Mouse (Mus musculus) forebrain, embryonic 12.5 days (tissue): ENCODE results near the gene Emc10. TPM values are rescaled to one million over a fixed set of nuclear protein-coding genes. Genes with fewer than 3 reads are reported as not detected.

Experiments
- ATAC-seq: fragments of 200-750 bp; cut with Nextera tagmentation; 2 replicates; pipeline ENCODE4 v1.8.0; 2017; ENCODE audit warnings: moderate TSS enrichment; ENCODE audit not compliant: low FRiP score
- H3K27ac ChIP-seq: fragments of 300-500 bp; sonication (generic); 2 replicates; pipeline ENCODE4 v1.5.1; 2016; ENCODE audit warnings: mild to moderate bottlenecking
- H3K27me3 ChIP-seq: fragments of 300-500 bp; sonication (generic); 2 replicates; pipeline ENCODE4 v1.6.1; 2016; ENCODE audit warnings: mild to moderate bottlenecking
- H3K36me3 ChIP-seq: fragments of 300-500 bp; sonication (generic); replicated peaks from 2 replicates; pipeline ENCODE4 v1.6.1; 2016; ENCODE audit warnings: mild to moderate bottlenecking
- H3K4me1 ChIP-seq: fragments of 300-500 bp; sonication (generic); 2 replicates; pipeline ENCODE4 v1.6.1; 2016
- H3K4me2 ChIP-seq: fragments of 300-500 bp; sonication (generic); 2 replicates; pipeline ENCODE4 v1.6.1; 2016; ENCODE audit warnings: mild to moderate bottlenecking, moderate library complexity
- H3K4me3 ChIP-seq: fragments of 300-500 bp; sonication (generic); replicated peaks from 2 replicates; pipeline ENCODE4 v1.5.1; 2016; ENCODE audit warnings: mild to moderate bottlenecking
- H3K9ac ChIP-seq: fragments of 300-500 bp; sonication (generic); 2 replicates; pipeline ENCODE4 v1.6.1; 2016; ENCODE audit warnings: mild to moderate bottlenecking
- H3K9me3 ChIP-seq: fragments of 300-500 bp; sonication (generic); 2 replicates; pipeline ENCODE4 v1.6.1; 2016
- WGBS: fragments of 180-500 bp; shearing (Covaris S2); methylation state at CpG from one replicate; pipeline ENCODE4 v1.1.7; 2016; 5-methylcytosine and 5-hydroxymethylcytosine counted together
- polyA plus RNA-seq: library from polyadenylated mRNA; unstranded; fragments of >200 nt; fragmentation: Nextera tagmentation; extraction: Ambion mirVana; gene quantifications from 2 replicates; pipeline ENCODE4 v1.2.1, GENCODE M21; 2016

The Emc10 gene
- polyA plus RNA-seq = 121 and 125 TPM in 2 replicates

GRCm38 (mm10) chr7:44495992-44496770 lies at the start of gene Emc10, which contains the start of gene Fam71e1:
Emc10 (minus strand) TSS chr7:44496529.
Fam71e1 (plus strand) TSS chr7:44496581.
- Histone ChIP-seq H3K27me3 (peaks cover 20% of the 10 kb centered on the region), H3K4me2 (peak within 1 kb of the TSS; percentile 87), H3K4me3 (peak within 1 kb of the TSS; percentile 74), H3K27ac (peak within 1 kb of the TSS; percentile 96), H3K4me1 (peaks cover 26% of the 10 kb centered on the region), H3K9ac (peak within 1 kb of the TSS; percentile 84), H3K36me3 (peaks cover 33% of the 10 kb centered on the region), H3K9me3 (no peaks in the 10 kb centered on the region)
- WGBS = 1% methylated on average over 58 of the region's 58 CpGs
- peak; percentile 96 for ATAC-seq

DNA sequence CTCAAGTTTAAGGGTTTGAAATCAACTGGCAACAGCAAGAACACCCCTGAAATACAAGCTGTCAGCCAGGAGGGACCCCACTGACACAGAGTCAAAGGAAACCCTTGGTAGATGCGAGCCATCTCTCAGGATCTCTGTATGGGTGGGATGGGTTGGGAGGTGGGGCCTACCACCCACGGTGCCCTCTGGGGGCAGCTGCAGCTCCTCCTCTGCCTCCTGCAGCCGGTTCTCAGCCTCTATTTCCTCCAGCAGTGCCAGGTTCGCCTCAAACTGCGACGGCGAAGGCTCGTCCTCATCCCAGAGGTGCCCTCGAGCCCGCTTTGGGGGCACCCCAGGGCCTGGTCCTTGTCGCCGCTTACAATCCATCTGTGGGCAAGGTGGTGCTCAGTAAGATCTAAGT lies 46.7 kb upstream of the Emc10 start:
- Histone ChIP-seq H3K4me3 (no peak overlapping the region), H3K9ac (no peak overlapping the region), H3K4me1 (peaks cover 12% of the 10 kb centered on the region), H3K27ac (no peak overlapping the region), H3K4me2 (no peak overlapping the region), H3K9me3 (no peaks in the 10 kb centered on the region), H3K27me3 (no peaks in the 10 kb centered on the region), H3K36me3 (peaks cover 53% of the 10 kb centered on the region)
- ATAC-seq = no peak
- 87% methylated on average over 12 of the region's 12 CpGs for WGBS

- no peak for ATAC-seq
Measured at GRCm38 (mm10) chr7:44542555-44542954, 46.2 kb upstream of the Emc10 start.

GRCm38 (mm10) chr7:44538756-44539624 lies 42.7 kb upstream of the Emc10 start:
- Histone ChIP-seq H3K27me3 (no peaks in the 10 kb centered on the region), H3K9ac (no peak overlapping the region), H3K27ac (no peak overlapping the region), H3K36me3 (peaks cover 88% of the 10 kb centered on the region), H3K4me2 (no peak overlapping the region), H3K4me3 (no peak overlapping the region), H3K9me3 (no peaks in the 10 kb centered on the region), H3K4me1 (no peaks in the 10 kb centered on the region)
- WGBS = 93% methylated on average over 41 of the region's 41 CpGs
- ATAC-seq = no peak

More at GRCm38 (mm10) chr7:44542555-44542954, 46.2 kb upstream of the Emc10 start:
- H3K4me3 ChIP-seq = no peak overlapping the region
- H3K9ac ChIP-seq = no peak overlapping the region
- no peak overlapping the region for H3K4me2 ChIP-seq
- 97% methylated on average over 11 of the region's 11 CpGs for WGBS
- H3K4me1 ChIP-seq = peaks cover 7% of the 10 kb centered on the region
- H3K36me3 ChIP-seq = peaks cover 59% of the 10 kb centered on the region
- H3K9me3 ChIP-seq = no peaks in the 10 kb centered on the region
- no peak overlapping the region for H3K27ac ChIP-seq
- no peaks in the 10 kb centered on the region for H3K27me3 ChIP-seq

DNA sequence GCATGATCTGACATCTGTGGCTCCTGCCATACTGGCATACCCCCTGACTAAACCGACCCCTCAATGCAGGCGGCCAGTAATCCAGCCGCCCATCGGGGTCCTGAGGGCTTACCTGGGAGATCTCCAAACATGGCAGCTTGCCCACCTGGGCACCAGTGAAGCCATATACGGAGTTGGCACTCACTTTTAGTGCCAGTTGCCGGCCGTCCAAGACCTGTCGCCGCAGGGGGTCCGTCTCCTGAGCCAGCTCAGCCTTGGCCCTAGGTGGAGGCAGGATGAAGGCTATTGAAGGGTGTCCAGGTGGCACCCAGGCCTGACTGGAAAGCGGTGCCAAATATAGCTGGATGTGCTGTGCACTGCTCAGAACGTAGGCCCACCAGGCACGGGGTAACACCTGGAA lies 41.2 kb upstream of the Emc10 start:
- H3K4me1 ChIP-seq = no peaks in the 10 kb centered on the region
- no peak overlapping the region for H3K4me2 ChIP-seq
- no peak overlapping the region for H3K27ac ChIP-seq
- H3K9ac ChIP-seq = no peak overlapping the region
- 92% methylated on average over 13 of the region's 13 CpGs for WGBS
- no peaks in the 10 kb centered on the region for H3K27me3 ChIP-seq
- no peak for ATAC-seq
- H3K36me3 ChIP-seq = peaks cover 99% of the 10 kb centered on the region
- H3K9me3 ChIP-seq = no peaks in the 10 kb centered on the region
- no peak overlapping the region for H3K4me3 ChIP-seq

GRCm38 (mm10) chr7:44537009-44537408 lies 40.7 kb upstream of the Emc10 start:
- WGBS = 93% methylated on average over 7 of the region's 7 CpGs

GRCm38 (mm10) chr7:44536590-44536968 lies 40.2 kb upstream of the Emc10 start:
- no peak for ATAC-seq
- no peak overlapping the region for H3K9ac ChIP-seq
- no peak overlapping the region for H3K4me2 ChIP-seq
- no peak overlapping the region for H3K4me3 ChIP-seq
- no peaks in the 10 kb centered on the region for H3K9me3 ChIP-seq
- no peaks in the 10 kb centered on the region for H3K4me1 ChIP-seq
- H3K27ac ChIP-seq = no peak overlapping the region
- 92% methylated on average over 6 of the region's 6 CpGs for WGBS
- H3K27me3 ChIP-seq = no peaks in the 10 kb centered on the region
- H3K36me3 ChIP-seq = peaks cover 94% of the 10 kb centered on the region

More at GRCm38 (mm10) chr7:44537009-44537408, 40.7 kb upstream of the Emc10 start:
- no peak for ATAC-seq
- Histone ChIP-seq H3K4me2 (no peak overlapping the region), H3K9me3 (no peaks in the 10 kb centered on the region), H3K36me3 (peaks cover 98% of the 10 kb centered on the region), H3K9ac (no peak overlapping the region), H3K27me3 (no peaks in the 10 kb centered on the region), H3K4me3 (no peak overlapping the region), H3K27ac (no peak overlapping the region), H3K4me1 (no peaks in the 10 kb centered on the region)

DNA sequence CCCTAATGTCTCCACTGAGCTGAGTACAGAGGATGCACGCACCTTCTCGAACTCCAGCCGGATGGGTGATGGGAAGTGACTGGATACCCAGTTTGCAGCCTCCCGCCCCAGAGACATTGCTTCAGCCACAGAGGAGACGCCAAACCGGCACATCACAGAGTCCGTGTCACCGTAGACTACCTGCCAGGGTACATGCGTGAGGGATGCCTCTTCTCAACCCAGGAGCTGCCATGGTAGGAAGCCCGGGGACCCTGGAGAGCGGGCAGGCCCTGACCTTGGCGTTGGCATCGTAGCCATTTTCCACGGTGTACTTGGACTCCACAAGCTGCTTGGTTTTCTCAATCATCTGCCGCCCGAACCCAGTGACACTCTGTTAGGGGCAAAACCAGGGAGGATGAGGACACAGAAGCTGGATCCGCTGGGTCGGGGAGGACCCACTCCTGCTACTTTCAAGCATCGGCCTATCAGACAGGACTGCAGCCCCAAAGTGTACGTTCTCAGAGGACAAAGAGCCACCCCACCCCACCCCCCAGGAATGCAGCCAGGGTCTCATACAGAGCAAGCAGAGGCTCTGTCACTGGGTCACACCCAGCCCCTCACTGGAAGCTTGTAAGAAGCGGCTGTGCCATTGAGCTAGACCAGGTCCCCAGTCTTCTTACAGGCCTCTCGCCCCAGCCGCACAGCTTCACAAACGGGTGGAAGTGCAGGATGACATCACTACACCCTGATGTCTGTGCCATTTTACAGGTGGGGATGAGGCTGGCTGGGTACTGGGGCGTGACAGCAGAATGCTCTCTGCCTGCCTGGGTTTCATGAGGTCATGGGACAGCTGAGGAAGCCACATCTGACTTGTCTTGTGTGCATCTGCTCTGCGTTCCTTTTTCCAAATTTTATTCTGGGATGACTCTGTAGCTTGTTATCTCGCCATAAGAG lies 39.6 kb upstream of the Emc10 start:
- WGBS = 94% methylated on average over 27 of the region's 27 CpGs
- Histone ChIP-seq H3K9ac (no peak overlapping the region), H3K27me3 (no peaks in the 10 kb centered on the region), H3K4me2 (no peak overlapping the region), H3K4me3 (no peak overlapping the region), H3K4me1 (no peaks in the 10 kb centered on the region), H3K9me3 (no peaks in the 10 kb centered on the region), H3K36me3 (peaks cover 87% of the 10 kb centered on the region), H3K27ac (no peak overlapping the region)
- no peak for ATAC-seq

GRCm38 (mm10) chr7:44534656-44535441 lies 38.5 kb upstream of the Emc10 start:
- 90% methylated on average over 19 of the region's 19 CpGs for WGBS
- no peaks in the 10 kb centered on the region for H3K9me3 ChIP-seq
- H3K4me3 ChIP-seq = no peak overlapping the region
- H3K4me1 ChIP-seq = no peaks in the 10 kb centered on the region
- no peak overlapping the region for H3K27ac ChIP-seq
- no peak overlapping the region for H3K9ac ChIP-seq
- H3K36me3 ChIP-seq = peaks cover 76% of the 10 kb centered on the region
- no peak overlapping the region for H3K4me2 ChIP-seq
- H3K27me3 ChIP-seq = peaks cover 4% of the 10 kb centered on the region
- ATAC-seq = no peak

- H3K4me2 ChIP-seq = no peak overlapping the region
- no peak overlapping the region for H3K4me3 ChIP-seq
- H3K4me1 ChIP-seq = no peaks in the 10 kb centered on the region
- H3K27me3 ChIP-seq = peaks cover 9% of the 10 kb centered on the region
- ATAC-seq = no peak
- no peaks in the 10 kb centered on the region for H3K9me3 ChIP-seq
- 92% methylated on average over 13 of the region's 13 CpGs for WGBS
- H3K9ac ChIP-seq = no peak overlapping the region
- peaks cover 70% of the 10 kb centered on the region for H3K36me3 ChIP-seq
- no peak overlapping the region for H3K27ac ChIP-seq
Measured at GRCm38 (mm10) chr7:44534242-44534641, 37.9 kb upstream of the Emc10 start.

DNA sequence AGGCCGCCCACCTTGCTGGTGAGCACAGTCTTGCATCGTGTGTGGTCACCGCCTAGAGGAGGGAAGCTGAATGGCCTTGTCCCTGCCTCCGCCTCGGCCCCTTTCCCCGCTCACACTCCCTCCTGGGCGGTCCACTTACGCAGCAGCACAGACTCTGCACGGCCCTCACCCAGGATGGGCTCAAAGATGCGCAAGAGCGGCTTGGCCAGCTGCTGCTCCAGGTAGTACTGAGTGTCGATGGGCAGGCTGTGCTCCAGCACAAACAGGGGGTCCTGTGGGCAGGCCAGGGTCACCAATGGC lies 37.4 kb upstream of the Emc10 start:
- Histone ChIP-seq H3K27me3 (peaks cover 14% of the 10 kb centered on the region), H3K9me3 (no peaks in the 10 kb centered on the region), H3K4me3 (no peak overlapping the region), H3K9ac (no peak overlapping the region), H3K27ac (no peak overlapping the region), H3K36me3 (peaks cover 65% of the 10 kb centered on the region), H3K4me2 (no peak overlapping the region), H3K4me1 (no peaks in the 10 kb centered on the region)
- WGBS = 74% methylated on average over 12 of the region's 12 CpGs
- ATAC-seq = no peak
